Mouse (Mus musculus) intestine, postnatal 0 days (tissue): ENCODE results near the gene Sulf2. TPM values are rescaled to one million over a fixed set of nuclear protein-coding genes. Genes with fewer than 3 reads are reported as not detected.
"Not testable (repeated sequence)": the region's sequence is repeated elsewhere in the genome, so short reads cannot be mapped to it uniquely, and the experiment has no call there.

Source experiments
- ATAC-seq: fragments of 200-750 bp; cut with Nextera tagmentation; 2 replicates; pipeline ENCODE4 v1.8.0; 2017; ENCODE audit warnings: mild to moderate bottlenecking, moderate TSS enrichment, moderate library complexity
- H3K27ac ChIP-seq: fragments of 300-500 bp; sonication (generic); 2 replicates; pipeline ENCODE4 v1.5.1; 2014; ENCODE audit warnings: mild to moderate bottlenecking, low read depth, low read length, moderate library complexity
- H3K27me3 ChIP-seq: fragments of 300-500 bp; sonication (generic); replicated peaks from 2 replicates; pipeline ENCODE4 v1.6.1; 2014; ENCODE audit warnings: low read length, mixed read lengths; ENCODE audit not compliant: control insufficient read depth, insufficient read depth
- H3K36me3 ChIP-seq: fragments of 300-500 bp; sonication (generic); 2 replicates; pipeline ENCODE4 v1.6.1; 2014; ENCODE audit warnings: mild to moderate bottlenecking, moderate library complexity; ENCODE audit not compliant: control insufficient read depth, insufficient read depth
- H3K4me1 ChIP-seq: fragments of 300-500 bp; sonication (generic); replicated peaks from 2 replicates; pipeline ENCODE4 v1.6.1; 2014; ENCODE audit warnings: antibody characterized with exemption, low read length, mixed read lengths; ENCODE audit not compliant: control insufficient read depth, insufficient read depth
- H3K4me2 ChIP-seq: fragments of 300-500 bp; sonication (generic); replicated peaks from 2 replicates; pipeline ENCODE4 v1.6.1; 2014; ENCODE audit warnings: low read depth, mild to moderate bottlenecking, moderate library complexity
- H3K4me3 ChIP-seq: fragments of 300-500 bp; sonication (generic); 2 replicates; pipeline ENCODE4 v1.5.1; 2014; ENCODE audit warnings: low read depth, low read length
- H3K9ac ChIP-seq: fragments of 300-500 bp; sonication (generic); 2 replicates; pipeline ENCODE4 v1.6.1; 2014; ENCODE audit warnings: mild to moderate bottlenecking, low read depth, low read length
- H3K9me3 ChIP-seq: fragments of 300-500 bp; sonication (generic); 2 replicates; pipeline ENCODE4 v1.6.1; 2016; ENCODE audit warnings: mixed run types; ENCODE audit not compliant: control insufficient read depth
- CTCF ChIP-seq: sonication (generic); IDR thresholded peaks from 2 replicates; pipeline ENCODE4 v1.5.1; 2016; ENCODE audit warnings: low read depth, mild to moderate bottlenecking, control low read depth, antibody characterized with exemption, moderate library complexity
- WGBS: fragments of 180-500 bp; shearing (Covaris S2); extraction: QIAGEN DNeasy Blood & Tissue Kit; methylation state at CpG from one replicate; pipeline ENCODE4 v1.1.7; 2014; 5-methylcytosine and 5-hydroxymethylcytosine counted together
- polyA plus RNA-seq: library from polyadenylated mRNA; unstranded; fragments of >200 nt; fragmentation: Nextera tagmentation; extraction: Ambion mirVana; gene quantifications from 2 replicates; pipeline ENCODE4 v1.2.1, GENCODE M21; 2015

The Sulf2 gene
- polyA plus RNA-seq, 1 experiment from 2014 or later, result 66.4 TPM

DNA sequence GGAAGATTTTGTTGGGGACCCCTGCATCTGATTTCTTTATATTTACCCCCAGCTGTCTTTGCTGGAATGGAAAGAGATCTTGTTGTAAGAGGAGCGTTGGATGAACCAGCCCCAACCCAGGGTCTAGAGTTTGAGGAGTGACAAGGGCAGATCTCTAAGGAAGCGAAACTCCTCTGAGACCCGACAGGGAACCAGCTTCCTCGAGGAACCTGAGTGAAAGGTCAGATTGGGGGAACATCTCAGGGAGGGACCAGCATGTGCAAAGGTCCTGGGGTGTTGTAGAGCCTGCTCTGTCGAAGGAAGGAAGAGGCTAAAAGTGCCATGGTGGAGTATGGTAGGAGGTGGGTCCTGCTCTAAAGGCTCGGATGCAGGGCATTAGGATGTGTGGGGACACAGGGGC is 39.6 kb upstream of the Sulf2 start:
- no peaks in the 10 kb centered on the region for H3K36me3 ChIP-seq
- TF ChIP-seq CTCF, result no peak
- 77% methylated on average over 6 of the region's 6 CpGs for WGBS
- no peak overlapping the region for H3K27ac ChIP-seq
- no peak overlapping the region for H3K4me3 ChIP-seq
- peaks cover 2% of the 10 kb centered on the region; the same call in 1 of the 2 replicates for H3K4me1 ChIP-seq
- no peaks in the 10 kb centered on the region for H3K27me3 ChIP-seq
- H3K9ac ChIP-seq, result no peak overlapping the region
- no peaks in the 10 kb centered on the region for H3K9me3 ChIP-seq
- H3K4me2 ChIP-seq, result no peak overlapping the region
- ATAC-seq, result no peak

DNA sequence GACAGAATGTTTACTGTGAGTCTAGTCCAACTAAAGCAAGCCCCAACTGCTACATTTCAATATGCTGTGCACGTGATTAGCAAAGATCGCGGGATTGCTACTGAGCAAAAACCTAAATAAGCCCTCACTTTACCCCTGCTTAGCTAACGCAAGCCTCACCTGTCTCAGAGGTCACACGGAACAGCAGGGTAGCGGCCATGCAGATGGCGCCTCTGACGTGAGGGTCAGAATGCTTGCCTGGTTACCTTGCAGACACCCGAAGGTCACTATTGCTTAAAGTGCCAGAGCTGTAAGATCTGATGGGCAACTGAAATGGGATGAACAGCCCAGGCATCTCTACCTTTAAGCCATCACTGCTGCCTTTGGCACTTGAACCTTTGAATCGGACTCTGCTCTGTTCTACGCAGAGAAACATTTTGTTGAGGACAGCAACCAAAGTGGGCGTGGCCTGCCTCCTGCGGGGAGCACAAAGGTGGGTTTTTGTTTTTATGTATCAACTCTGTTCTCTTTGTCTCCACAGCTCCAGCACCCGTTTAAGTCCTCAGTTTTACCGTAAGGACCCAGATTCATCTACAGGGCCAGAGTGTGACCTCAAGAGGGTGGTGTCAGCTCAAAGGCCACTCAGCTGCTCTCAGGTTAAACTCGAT is 38.8 kb upstream of the Sulf2 start:
- WGBS, result 64% methylated on average over 16 of the region's 16 CpGs
- Histone ChIP-seq H3K4me1 (peaks cover 2% of the 10 kb centered on the region; the same call in 1 of the 2 replicates), H3K4me2 (no peak overlapping the region)

GRCm38 (mm10) chr2:166193509-166193908 is 38.0 kb upstream of the Sulf2 start:
- Histone ChIP-seq H3K9me3 (no peaks in the 10 kb centered on the region), H3K27me3 (no peaks in the 10 kb centered on the region), H3K36me3 (no peaks in the 10 kb centered on the region), H3K27ac (no peak overlapping the region), H3K9ac (no peak overlapping the region), H3K4me1 (peaks cover 2% of the 10 kb centered on the region; the same call in 1 of the 2 replicates), H3K4me3 (no peak overlapping the region), H3K4me2 (no peak overlapping the region)
- peak; percentile 41 for TF ChIP-seq CTCF
- 94% methylated on average over 3 of the region's 3 CpGs for WGBS
- no peak for ATAC-seq

More for the DNA sequence above, 38.8 kb upstream of the Sulf2 start:
- H3K9me3 ChIP-seq, result no peaks in the 10 kb centered on the region
- H3K36me3 ChIP-seq, result no peaks in the 10 kb centered on the region
- H3K27ac ChIP-seq, result no peak overlapping the region
- no peak overlapping the region for H3K4me3 ChIP-seq
- ATAC-seq, result no peak
- H3K27me3 ChIP-seq, result no peaks in the 10 kb centered on the region
- H3K9ac ChIP-seq, result no peak overlapping the region
- TF ChIP-seq CTCF, result no peak

DNA sequence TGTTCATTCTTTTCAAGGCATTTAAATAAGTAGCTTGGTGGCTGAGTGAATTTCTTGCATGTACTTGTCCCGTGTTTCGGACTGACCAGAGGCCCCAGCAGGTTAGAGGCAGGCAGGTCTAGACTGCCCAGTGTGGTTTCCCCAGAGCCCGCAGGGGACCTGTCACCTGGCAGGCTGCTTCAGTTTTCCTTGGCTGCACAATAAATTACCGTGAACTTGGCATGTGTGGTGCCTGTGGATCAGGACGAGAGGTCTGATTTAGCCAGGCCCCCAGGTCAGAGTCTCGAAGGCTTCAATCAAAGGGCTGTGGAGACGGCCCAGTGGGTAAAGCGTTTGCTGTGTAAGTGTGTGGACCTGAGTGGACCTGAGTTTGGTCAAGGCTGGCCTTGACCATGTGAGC is 35.4 kb upstream of the Sulf2 start:
- no peak for TF ChIP-seq CTCF
- H3K27me3 ChIP-seq, result no peaks in the 10 kb centered on the region
- no peak for ATAC-seq
- H3K36me3 ChIP-seq, result no peaks in the 10 kb centered on the region
- peaks cover 11% of the 10 kb centered on the region; the same call in 1 of the 2 replicates for H3K4me1 ChIP-seq
- H3K9ac ChIP-seq, result no peak overlapping the region
- WGBS, result 81% methylated on average over 8 of the region's 8 CpGs
- H3K4me3 ChIP-seq, result no peak overlapping the region
- no peak overlapping the region for H3K27ac ChIP-seq
- H3K9me3 ChIP-seq, result no peaks in the 10 kb centered on the region
- H3K4me2 ChIP-seq, result no peak overlapping the region

GRCm38 (mm10) chr2:166189191-166189590 is 33.7 kb upstream of the Sulf2 start:
- 96% methylated on average over 11 of the region's 11 CpGs for WGBS
- H3K4me3 ChIP-seq, result no peak overlapping the region
- no peak overlapping the region for H3K27ac ChIP-seq
- ATAC-seq, result no peak
- H3K9ac ChIP-seq, result no peak overlapping the region
- H3K36me3 ChIP-seq, result no peaks in the 10 kb centered on the region
- no peak overlapping the region for H3K4me2 ChIP-seq
- no peak for TF ChIP-seq CTCF
- H3K9me3 ChIP-seq, result no peaks in the 10 kb centered on the region
- H3K27me3 ChIP-seq, result no peaks in the 10 kb centered on the region
- peaks cover 11% of the 10 kb centered on the region; the same call in 1 of the 2 replicates for H3K4me1 ChIP-seq

GRCm38 (mm10) chr2:166187874-166188453 is 32.5 kb upstream of the Sulf2 start:
- H3K27ac ChIP-seq, H3K9me3 ChIP-seq, H3K36me3 ChIP-seq, H3K4me1 ChIP-seq, H3K27me3 ChIP-seq, H3K4me2 ChIP-seq, H3K9ac ChIP-seq, ATAC-seq, H3K4me3 ChIP-seq: not testable (repeated sequence)
- whole genome bisulfite sequencing, result 82% methylated on average over 8 of the region's 11 CpGs

DNA sequence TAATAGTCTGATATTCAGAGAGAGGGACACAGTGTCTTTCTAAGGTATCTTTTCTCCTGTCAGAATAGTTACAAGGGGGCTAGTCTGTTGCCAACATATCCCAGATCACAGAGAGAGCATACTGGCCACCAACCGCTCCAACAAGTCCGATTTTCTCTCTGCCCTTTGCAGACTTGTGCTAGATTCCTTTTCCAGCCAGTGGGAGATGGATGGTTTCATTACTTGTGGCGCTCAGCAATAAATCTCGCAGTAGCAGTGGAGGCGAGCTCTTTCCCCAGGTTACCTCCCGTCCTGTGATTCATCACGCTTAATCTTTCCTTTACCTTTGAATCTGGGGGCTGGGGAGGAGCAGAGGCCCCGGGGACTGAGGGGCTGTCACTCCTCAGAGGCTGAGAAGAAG is 31.9 kb upstream of the Sulf2 start:
- peak overlapping the region; percentile 87; the same call in 1 of the 2 replicates for H3K27ac ChIP-seq

More for the DNA sequence above, 31.9 kb upstream of the Sulf2 start:
- not testable (repeated sequence) for H3K9ac ChIP-seq, H3K9me3 ChIP-seq, H3K4me1 ChIP-seq, H3K4me2 ChIP-seq, ATAC-seq, H3K36me3 ChIP-seq, H3K4me3 ChIP-seq, H3K27me3 ChIP-seq
- 32% methylated on average over 5 of the region's 8 CpGs for WGBS
